Mouse (Mus musculus) forebrain, embryonic 14.5 days (tissue): ENCODE data around the gene Csk. TPM values are rescaled to one million over a fixed set of nuclear protein-coding genes. Genes with fewer than 3 reads are reported as not detected.

Source experiments
- ATAC-seq: fragments of 200-750 bp; cut with Nextera tagmentation; 2 replicates; pipeline ENCODE4 v1.8.0; 2017; ENCODE audit warnings: mild to moderate bottlenecking, moderate library complexity
- DNase-seq: peaks from one replicate; pipeline ENCODE4 v3.0.0-alpha.2; 2015; ENCODE audit warnings: low spot score
- H3K27ac ChIP-seq: fragments of 300-500 bp; sonication (generic); 2 replicates; pipeline ENCODE4 v1.5.1; 2014; ENCODE audit warnings: low read depth, mild to moderate bottlenecking, control low read depth, low read length, moderate library complexity
- H3K27me3 ChIP-seq: fragments of 300-500 bp; sonication (generic); replicated peaks from 2 replicates; pipeline ENCODE4 v1.6.1; 2014; ENCODE audit warnings: low read length, control low read depth, mixed read lengths; ENCODE audit not compliant: control insufficient read depth, insufficient read depth
- H3K36me3 ChIP-seq: fragments of 300-500 bp; sonication (generic); 2 replicates; pipeline ENCODE4 v1.6.1; 2014; ENCODE audit warnings: low read length, control low read depth; ENCODE audit not compliant: control insufficient read depth, insufficient read depth
- H3K4me1 ChIP-seq: fragments of 300-500 bp; sonication (generic); 2 replicates; pipeline ENCODE4 v1.6.1; 2014; ENCODE audit warnings: antibody characterized with exemption, low read length, control low read depth; ENCODE audit not compliant: control insufficient read depth, insufficient read depth
- H3K4me2 ChIP-seq: fragments of 300-500 bp; sonication (generic); 2 replicates; pipeline ENCODE4 v1.6.1; 2014; ENCODE audit warnings: mild to moderate bottlenecking, control low read depth, low read length
- H3K4me3 ChIP-seq: fragments of 300-500 bp; sonication (generic); 2 replicates; pipeline ENCODE4 v1.5.1; 2014; ENCODE audit warnings: low read depth, low read length, control low read depth
- H3K9ac ChIP-seq: fragments of 300-500 bp; sonication (generic); 2 replicates; pipeline ENCODE4 v1.6.1; 2014; ENCODE audit warnings: mild to moderate bottlenecking, low read length, control low read depth, moderate library complexity
- H3K9me3 ChIP-seq: fragments of 300-500 bp; sonication (generic); replicated peaks from 2 replicates; pipeline ENCODE4 v1.6.1; 2016; ENCODE audit warnings: low read length, control low read depth, mixed read lengths; ENCODE audit not compliant: control insufficient read depth
- WGBS: fragments of 180-500 bp; shearing (Covaris S2); extraction: QIAGEN DNeasy Blood & Tissue Kit; methylation state at CpG from one replicate; pipeline ENCODE4 v1.1.7; 2014; 5-methylcytosine and 5-hydroxymethylcytosine counted together
- polyA plus RNA-seq: library from polyadenylated mRNA; unstranded; fragments of >200 nt; fragmentation: Nextera tagmentation; extraction: Ambion mirVana; gene quantifications from 2 replicates; pipeline ENCODE4 v1.2.1, GENCODE M21; 2014

Gene Csk
- polyA plus RNA-seq, 1 experiment from 2014 or later, result 29.2 TPM

- Histone ChIP-seq H3K36me3 (peaks cover 23% of the 10 kb centered on the region), H3K4me2 (peak overlapping the region; percentile 98), H3K9ac (peak overlapping the region; percentile 99), H3K27ac (no peak overlapping the region), H3K27me3 (no peaks in the 10 kb centered on the region), H3K9me3 (no peaks in the 10 kb centered on the region), H3K4me3 (peak overlapping the region; percentile 92), H3K4me1 (peaks cover 40% of the 10 kb centered on the region)
- DNase-seq (no peak), ATAC-seq (no peak)
- WGBS, result 69% methylated on average over 7 of the region's 7 CpGs
Observed at GRCm38 (mm10) chr9:57643856-57644180, 9.6 kb downstream of the Csk start.

GRCm38 (mm10) chr9:57643169-57643855 is 10.1 kb downstream of the Csk start:
- Histone ChIP-seq H3K27me3 (no peaks in the 10 kb centered on the region), H3K9ac (peak overlapping the region; percentile 99), H3K4me2 (peak overlapping the region; percentile 98), H3K36me3 (peaks cover 23% of the 10 kb centered on the region), H3K4me3 (peak overlapping the region; percentile 92), H3K4me1 (peaks cover 44% of the 10 kb centered on the region), H3K27ac (no peak overlapping the region), H3K9me3 (no peaks in the 10 kb centered on the region)
- no peak for ATAC-seq
- no peak for DNase-seq
- 64% methylated on average over 9 of the region's 9 CpGs for WGBS

GRCm38 (mm10) chr9:57641775-57642550 is 11.5 kb downstream of the Csk start:
- DNase-seq, result no peak
- H3K27me3 ChIP-seq, result no peaks in the 10 kb centered on the region
- peaks cover 48% of the 10 kb centered on the region for H3K4me1 ChIP-seq
- peaks cover 25% of the 10 kb centered on the region for H3K36me3 ChIP-seq
- H3K4me3 ChIP-seq, result no peak overlapping the region
- H3K4me2 ChIP-seq, result no peak overlapping the region
- no peak overlapping the region for H3K27ac ChIP-seq
- 80% methylated on average over 13 of the region's 13 CpGs for WGBS
- no peaks in the 10 kb centered on the region for H3K9me3 ChIP-seq
- peak overlapping the region; percentile 13; the same call in 1 of the 2 replicates for H3K9ac ChIP-seq
- ATAC-seq, result no peak

GRCm38 (mm10) chr9:57641022-57641421 is 12.4 kb downstream of the Csk start:
- Histone ChIP-seq H3K4me1 (peaks cover 48% of the 10 kb centered on the region), H3K4me3 (no peak overlapping the region), H3K36me3 (peaks cover 25% of the 10 kb centered on the region), H3K27ac (no peak overlapping the region), H3K27me3 (no peaks in the 10 kb centered on the region), H3K9me3 (no peaks in the 10 kb centered on the region), H3K9ac (peak overlapping the region; percentile 37), H3K4me2 (no peak overlapping the region)
- ATAC-seq, result no peak
- WGBS, result 76% methylated on average over 1 of the region's 1 CpGs
- DNase-seq, result no peak

GRCm38 (mm10) chr9:57640384-57640783 is 13.0 kb downstream of the Csk start:
- Histone ChIP-seq H3K4me3 (no peak overlapping the region), H3K4me1 (peaks cover 48% of the 10 kb centered on the region), H3K9me3 (no peaks in the 10 kb centered on the region), H3K36me3 (peaks cover 25% of the 10 kb centered on the region), H3K9ac (peak overlapping the region; percentile 37), H3K27me3 (no peaks in the 10 kb centered on the region), H3K27ac (no peak overlapping the region), H3K4me2 (peak overlapping the region; percentile 24; the same call in 1 of the 2 replicates)
- WGBS, result 30% methylated on average over 15 of the region's 15 CpGs
- DNase-seq (no peak), ATAC-seq (no peak)

GRCm38 (mm10) chr9:57639661-57640328 is 13.6 kb downstream of the Csk start:
- ATAC-seq (no peak), DNase-seq (no peak)
- peak overlapping the region; percentile 24; the same call in 1 of the 2 replicates for H3K4me2 ChIP-seq
- H3K4me3 ChIP-seq, result no peak overlapping the region
- H3K4me1 ChIP-seq, result peaks cover 48% of the 10 kb centered on the region
- H3K36me3 ChIP-seq, result peaks cover 25% of the 10 kb centered on the region
- no peak overlapping the region for H3K27ac ChIP-seq
- no peaks in the 10 kb centered on the region for H3K27me3 ChIP-seq
- peak overlapping the region; percentile 37 for H3K9ac ChIP-seq
- H3K9me3 ChIP-seq, result no peaks in the 10 kb centered on the region
- WGBS, result 70% methylated on average over 5 of the region's 5 CpGs

GRCm38 (mm10) chr9:57638651-57639459 is 14.6 kb downstream of the Csk start:
- no peaks in the 10 kb centered on the region for H3K9me3 ChIP-seq
- H3K27ac ChIP-seq, result peak overlapping the region; percentile 27
- ATAC-seq (no peak), DNase-seq (no peak)
- peaks cover 25% of the 10 kb centered on the region for H3K36me3 ChIP-seq
- WGBS, result 45% methylated on average over 8 of the region's 8 CpGs
- peak overlapping the region; percentile 33; the same call in 1 of the 2 replicates for H3K9ac ChIP-seq
- H3K27me3 ChIP-seq, result no peaks in the 10 kb centered on the region
- no peak overlapping the region for H3K4me2 ChIP-seq
- H3K4me1 ChIP-seq, result peaks cover 43% of the 10 kb centered on the region
- no peak overlapping the region for H3K4me3 ChIP-seq

- DNase-seq (no peak), ATAC-seq (no peak)
- no peaks in the 10 kb centered on the region for H3K9me3 ChIP-seq
- H3K27ac ChIP-seq, result 0 out of 2 replicates have a peak overlapping the region, but pooled peaks have one; percentile 27
- no peaks in the 10 kb centered on the region for H3K27me3 ChIP-seq
- no peak overlapping the region for H3K4me2 ChIP-seq
- no peak overlapping the region for H3K4me3 ChIP-seq
- 57% methylated on average over 6 of the region's 6 CpGs for WGBS
- peaks cover 29% of the 10 kb centered on the region for H3K36me3 ChIP-seq
- H3K4me1 ChIP-seq, result peaks cover 33% of the 10 kb centered on the region
- H3K9ac ChIP-seq, result no peak overlapping the region
Observed at GRCm38 (mm10) chr9:57637741-57638322, 15.6 kb downstream of the Csk start.
